In the genomic region with DNA sequence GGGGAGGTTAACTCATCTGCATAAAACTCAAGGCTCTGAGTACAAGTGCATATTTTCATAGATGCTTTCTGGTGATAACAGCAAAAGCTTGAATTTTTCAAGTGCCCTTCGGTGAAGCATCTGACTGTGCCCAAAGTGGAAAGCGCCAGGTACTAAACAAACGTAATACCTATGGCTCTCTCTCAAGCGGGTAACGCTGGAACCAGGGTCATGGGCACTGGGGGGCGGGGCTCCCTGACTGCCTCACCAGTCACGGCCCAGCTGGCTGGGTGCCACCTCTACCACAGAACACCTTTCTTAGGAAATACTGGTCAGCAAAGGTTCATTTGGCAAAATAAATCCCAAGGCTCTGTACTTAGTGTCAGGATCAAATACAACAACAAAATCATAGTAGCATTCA, we compare ENCODE assay signal across 9 mouse cellular contexts.
DNase-seq lines count a peak whose midpoint lies in the region; ATAC-seq and TF ChIP-seq lines count a peak whose summit lies in the region.
"Had no signal": no experiment of that assay in that cellular context is flagged by ENCODE, and none has a peak within 500 bp of the region (broad histone marks: within the 10 kb centered on the region; RNA-seq: fewer than 3 reads in every experiment).

No protein-coding gene starts in this region.

- no peak for TF ChIP-seq POLR2A in lung, adult 2 months (IDR thresholded peaks at IDR 0.05; ENCODE audit: borderline replicate concordance, extremely low read depth, low read depth, low read length)

- H3K4me2 ChIP-seq in kidney, embryonic 16.5 days (replicated peaks; ENCODE audit: low read depth, low read length) = no peak overlapping the region
- H3K4me2 ChIP-seq: hindbrain, embryonic 14.5 days had no signal

- no peaks in the 10 kb centered on the region for H3K36me3 ChIP-seq in kidney, embryonic 16.5 days (ENCODE audit: insufficient read depth, low read length)

- H3K4me3 ChIP-seq in kidney, embryonic 16.5 days (ENCODE audit: low read length) = no peak overlapping the region
- H3K4me3 ChIP-seq in lung, adult 2 months (replicated peaks; ENCODE audit: extremely low read depth, low read depth, low read length) = no peak overlapping the region

- H3K27ac ChIP-seq in kidney, embryonic 16.5 days (ENCODE audit: low read length) = no peak overlapping the region
- H3K27ac ChIP-seq: hindbrain, embryonic 14.5 days had no signal

- no peak for ATAC-seq in kidney, embryonic 16.5 days (ENCODE audit: low FRiP score, low TSS enrichment)

- no peak overlapping the region for H3K9ac ChIP-seq in kidney, embryonic 16.5 days (replicated peaks; ENCODE audit: low read length)
- H3K9ac ChIP-seq: hindbrain, embryonic 14.5 days had no signal

- TF ChIP-seq CTCF in lung, adult 2 months (IDR thresholded peaks at IDR 0.05; ENCODE audit: insufficient read depth, low read length) = no peak

- no peaks in the 10 kb centered on the region for H3K27me3 ChIP-seq in kidney, embryonic 16.5 days (ENCODE audit: insufficient read depth, low read length)

- H3K9me3 ChIP-seq in kidney, embryonic 16.5 days (ENCODE audit: low read length) = no peaks in the 10 kb centered on the region

- 58% methylated on average over 7 of the region's 7 CpGs for WGBS in kidney, embryonic 16.5 days
- 59% methylated on average over 7 of the region's 7 CpGs for WGBS in lung, adult 2 months

- peak; percentile 32 for DNase-seq in kidney, adult 18-20 months
- DNase-seq in testis, postnatal 10 days (ENCODE audit: low spot score) = peak; percentile 68
- no peak for DNase-seq in testis, postnatal 14 days (ENCODE audit: low spot score)
- peak; percentile 54 for DNase-seq in lung, adult 2 months
- no peak for DNase-seq in ovary, postnatal 10 days (ENCODE audit: low spot score)
- DNase-seq in layer of hippocampus, adult 9-10 months (ENCODE audit: low spot score) = no peak
- DNase-seq: cerebellum, adult 9-11 months had no signal

- peaks cover 5% of the 10 kb centered on the region for H3K4me1 ChIP-seq in kidney, embryonic 16.5 days (ENCODE audit: insufficient read depth, low read length)
- H3K4me1 ChIP-seq in lung, adult 2 months (ENCODE audit: control insufficient read depth, insufficient read depth, low read length) = peaks cover 3% of the 10 kb centered on the region

Comparison
In these comparisons a context has a peak if more than half of its experiments do, and no peak if none do; other contexts are left out.
1. DNase-seq: peak in kidney, adult 18-20 months (single experiment), testis, postnatal 10 days (single experiment) and lung, adult 2 months (single experiment); none in testis, postnatal 14 days (single experiment), ovary, postnatal 10 days (single experiment) and layer of hippocampus, adult 9-10 months (single experiment).